Mouse (Mus musculus) liver, adult 10 weeks (tissue): Measurements from ENCODE around the gene Olfr1497. TPM values are rescaled to one million over a fixed set of nuclear protein-coding genes. Genes with fewer than 3 reads are reported as not detected.

Experiments used
- polyA plus RNA-seq: library from polyadenylated mRNA; stranded (reverse); fragments of 350-450 nt; fragmentation: Illumina TruSeq; extraction: RNeasy Lipid Tissue Mini Kit (QIAGEN cat#74804); gene quantifications from one replicate; pipeline ENCODE4 v1.2.3, GENCODE M21; 2014; ENCODE audit warnings: low read depth, low replicate concordance

Olfr1497 gene
- polyA plus RNA-seq = not detected

GRCm38 (mm10) chr19:13798102-13798501 lies at the start of gene Olfr1497:
TSS of gene Olfr1497 (minus strand) at chr19:13798202.

DNA sequence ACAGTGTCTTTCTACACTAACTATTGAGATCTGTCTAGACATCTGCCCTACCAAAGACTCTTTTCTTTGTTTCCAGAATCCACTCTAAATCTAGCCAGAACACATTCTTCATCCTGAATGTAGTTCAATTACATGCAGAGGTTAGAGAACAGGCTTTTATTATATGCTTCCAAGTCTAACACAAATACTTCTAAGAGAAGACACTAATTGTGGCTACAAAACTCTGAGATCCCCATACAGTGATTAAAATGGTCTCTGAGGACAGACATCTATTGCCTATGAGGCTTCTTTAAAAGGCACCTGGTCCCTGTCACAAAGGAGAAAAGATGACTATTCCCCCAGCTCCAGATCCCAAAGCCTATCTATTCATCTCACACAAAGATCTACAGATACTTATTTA lies 32.4 kb upstream of the Olfr1497 start, which contains the start of gene Olfr1500:
Gene Olfr1500, minus strand, starts transcription at position 101 of the 400 bp plus-strand sequence.

DNA sequence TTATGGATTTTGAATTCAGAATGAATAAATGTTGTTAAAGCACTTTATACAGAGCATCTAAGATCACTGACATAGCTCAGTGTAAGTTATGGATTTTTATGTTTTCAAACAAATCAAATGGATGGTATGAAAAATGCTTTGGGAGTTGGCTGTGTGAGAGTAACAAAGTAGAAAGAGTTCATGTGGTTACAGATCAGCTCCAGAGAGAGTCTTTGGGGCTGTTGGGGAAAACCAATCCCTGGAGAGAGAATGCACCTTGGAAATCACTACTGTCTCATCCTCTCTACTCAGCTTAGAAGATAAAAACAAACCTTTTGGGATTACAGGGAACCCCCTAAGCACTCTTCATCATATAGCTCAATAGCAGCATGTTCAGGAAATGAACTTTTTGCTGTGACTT lies 21.3 kb upstream of the Olfr1497 start, which contains the start of gene Olfr1499:
Gene Olfr1499, minus strand, starts transcription at position 101 of the 400 bp plus-strand sequence.

GRCm38 (mm10) chr19:13777578-13777977 lies 20.4 kb downstream of the Olfr1497 start, which contains the start of gene Olfr1496:
TSS of gene Olfr1496 (plus strand) at chr19:13777878.

DNA sequence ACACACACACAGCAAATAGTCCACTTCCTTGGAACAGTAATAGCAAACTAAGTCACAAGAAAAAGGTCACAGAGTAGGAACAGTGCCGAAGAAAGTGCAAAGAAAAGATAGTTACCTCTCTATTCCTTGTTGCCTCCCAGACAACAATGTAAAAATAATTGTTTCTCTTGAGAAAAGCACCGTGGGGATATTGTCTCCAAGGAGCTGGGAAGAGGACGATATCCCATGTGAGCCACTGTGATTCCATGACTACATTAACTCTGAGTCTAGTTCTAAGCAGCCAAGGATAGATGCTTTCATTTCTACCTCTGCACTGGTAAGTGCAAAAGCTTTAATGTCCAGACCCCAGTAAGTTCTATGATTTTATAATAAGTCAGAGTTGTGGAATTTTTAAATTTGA lies 33.7 kb downstream of the Olfr1497 start, which contains the start of gene Olfr1495:
Gene Olfr1495, plus strand, starts transcription at position 301 of the 400 bp plus-strand sequence.

Other genes starting within 250 kb of the Olfr1497 start
- gene Olfr1484, start 214.7 kb downstream of the Olfr1497 start, polyA plus RNA-seq = not detected
- not detected for gene Olfr1487, start 180.8 kb downstream of the Olfr1497 start, polyA plus RNA-seq
- gene Olfr1489, start 166.6 kb downstream of the Olfr1497 start, polyA plus RNA-seq = not detected
- gene Olfr1490, start 147.1 kb downstream of the Olfr1497 start, polyA plus RNA-seq = not detected
- gene Olfr1491, start 100.9 kb downstream of the Olfr1497 start, polyA plus RNA-seq = not detected
- gene Olfr1493-ps1, start 74.9 kb downstream of the Olfr1497 start, polyA plus RNA-seq = not detected
- gene Olfr1494, start 58.5 kb downstream of the Olfr1497 start, polyA plus RNA-seq = not detected
- gene Olfr1495, start 33.6 kb downstream of the Olfr1497 start, polyA plus RNA-seq = not detected
- gene Olfr1496, start 20.3 kb downstream of the Olfr1497 start, polyA plus RNA-seq = not detected
- not detected for gene Olfr1499, start 21.2 kb upstream of the Olfr1497 start, polyA plus RNA-seq
- gene Olfr1500, start 32.3 kb upstream of the Olfr1497 start, polyA plus RNA-seq = not detected
- not detected for gene Olfr1501, start 52.5 kb upstream of the Olfr1497 start, polyA plus RNA-seq
- not detected for gene Olfr1502, start 63.6 kb upstream of the Olfr1497 start, polyA plus RNA-seq
- gene Olfr1504, start 99.7 kb upstream of the Olfr1497 start, polyA plus RNA-seq = not detected
- gene Olfr1505, start 115.3 kb upstream of the Olfr1497 start, polyA plus RNA-seq = not detected